Mouse (Mus musculus): ENCODE data around the gene Dusp6. TPM values are rescaled to one million over a fixed set of nuclear protein-coding genes. Genes with fewer than 3 reads are reported as not detected.
"Not testable (repeated sequence)": the region's sequence is repeated elsewhere in the genome, so short reads cannot be mapped to it uniquely, and the experiment has no call there.

The Dusp6 gene
- total RNA-seq (2014; rRNA removed) (29.3 and 29.9 TPM in 2 replicates), polyA plus RNA-seq (2012; rRNA removed) (45.5 and 48.4 TPM in 2 replicates)

- H3K4me1 ChIP-seq (ENCODE audit: control insufficient read depth, insufficient read depth, low read length): peaks cover 7% of the 10 kb centered on the region
- no peak for TF ChIP-seq CTCF (IDR thresholded peaks at IDR 0.05; ENCODE audit: low read depth, low read length)
- TF ChIP-seq POLR2A (IDR thresholded peaks at IDR 0.05; ENCODE audit: extremely low read depth, insufficient read depth, low read length): peak; percentile 95
- peak; percentile 97 for DNase-seq (ENCODE audit: extremely low read depth, low read depth, low spot score)
- H3K27me3 ChIP-seq (ENCODE audit: control insufficient read depth, insufficient read depth, low read length): no peaks in the 10 kb centered on the region
- peaks cover 10% of the 10 kb centered on the region for H3K36me3 ChIP-seq (ENCODE audit: control insufficient read depth, insufficient read depth, low read length)
- H3K9ac ChIP-seq (ENCODE audit: low read depth, low read length): peak within 1 kb of the TSS; percentile 87
- peak within 1 kb of the TSS; percentile 83 for H3K4me3 ChIP-seq (ENCODE audit: insufficient read depth, low read depth, low read length)
- H3K27ac ChIP-seq (replicated peaks; ENCODE audit: insufficient read depth, low read depth, low read length): peak within 1 kb of the TSS; percentile 95
- peaks cover 14% of the 10 kb centered on the region for H3K79me2 ChIP-seq (ENCODE audit: control insufficient read depth, insufficient read depth, low read length)
- under 1% methylated on average over 29 of the region's 29 CpGs for WGBS
Measured at GRCm38 (mm10) chr10:99262867-99263379, at the start of gene Dusp6. TSS of gene Dusp6 (plus strand) at chr10:99263231.

DNA sequence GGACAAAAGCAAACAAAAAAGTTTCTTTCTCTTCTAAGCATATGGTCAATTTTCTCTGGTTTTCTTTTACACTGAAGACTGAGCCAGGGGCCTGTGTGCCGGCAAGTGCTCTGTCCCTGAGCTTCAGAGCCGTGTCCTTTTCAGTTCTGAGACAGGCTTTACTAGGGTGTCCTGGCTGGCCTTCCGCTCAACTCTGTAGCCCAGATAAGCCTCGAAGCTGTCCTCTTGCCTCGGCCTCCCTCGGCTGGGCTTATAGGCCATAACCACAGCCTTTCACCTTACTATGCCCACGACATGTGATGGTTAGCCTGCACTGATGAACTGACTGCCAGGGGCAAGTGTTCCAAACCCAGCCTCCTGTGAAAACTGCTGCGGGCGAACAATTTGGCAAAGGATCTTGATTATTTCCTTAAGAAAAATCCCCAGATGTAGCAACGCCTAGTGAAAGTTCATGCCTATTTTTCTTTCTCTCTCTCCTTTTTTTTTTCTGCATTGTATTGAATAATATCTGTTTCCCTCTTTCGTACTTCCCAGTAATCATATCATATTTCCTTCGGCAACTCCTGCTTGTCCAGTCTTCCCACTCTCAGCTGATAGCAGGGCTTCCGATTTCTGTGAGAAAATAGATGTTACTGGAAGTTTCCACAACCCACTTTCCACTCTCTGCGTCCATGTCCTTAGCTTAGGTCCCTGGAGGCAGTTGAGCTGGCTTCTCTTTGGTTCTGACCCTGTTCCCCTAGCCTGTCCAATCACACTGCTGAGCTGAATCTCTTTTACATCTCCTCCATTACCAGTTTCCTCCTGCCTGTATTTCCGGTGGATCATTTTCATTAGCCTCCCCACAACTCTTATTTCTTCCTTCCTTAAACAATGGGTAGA lies 48.4 kb upstream of the Dusp6 start:
- H3K27me3 ChIP-seq (ENCODE audit: control insufficient read depth, insufficient read depth, low read length): no peaks in the 10 kb centered on the region
- H3K27ac ChIP-seq (replicated peaks; ENCODE audit: insufficient read depth, low read depth, low read length): peak overlapping the region; percentile 23
- no peak overlapping the region for H3K4me3 ChIP-seq (ENCODE audit: insufficient read depth, low read depth, low read length)
- no peaks in the 10 kb centered on the region for H3K36me3 ChIP-seq (ENCODE audit: control insufficient read depth, insufficient read depth, low read length)
- no peak overlapping the region for H3K9ac ChIP-seq (ENCODE audit: low read depth, low read length)
- no peak for DNase-seq (ENCODE audit: extremely low read depth, low read depth, low spot score)
- H3K4me1 ChIP-seq (ENCODE audit: control insufficient read depth, insufficient read depth, low read length): peaks cover 19% of the 10 kb centered on the region
- TF ChIP-seq CTCF (IDR thresholded peaks at IDR 0.05; ENCODE audit: low read depth, low read length) (no peak), POLR2A (IDR thresholded peaks at IDR 0.05; ENCODE audit: extremely low read depth, insufficient read depth, low read length) (no peak)
- WGBS: 76% methylated on average over 15 of the region's 15 CpGs
- no peaks in the 10 kb centered on the region for H3K79me2 ChIP-seq (ENCODE audit: control insufficient read depth, insufficient read depth, low read length)

DNA sequence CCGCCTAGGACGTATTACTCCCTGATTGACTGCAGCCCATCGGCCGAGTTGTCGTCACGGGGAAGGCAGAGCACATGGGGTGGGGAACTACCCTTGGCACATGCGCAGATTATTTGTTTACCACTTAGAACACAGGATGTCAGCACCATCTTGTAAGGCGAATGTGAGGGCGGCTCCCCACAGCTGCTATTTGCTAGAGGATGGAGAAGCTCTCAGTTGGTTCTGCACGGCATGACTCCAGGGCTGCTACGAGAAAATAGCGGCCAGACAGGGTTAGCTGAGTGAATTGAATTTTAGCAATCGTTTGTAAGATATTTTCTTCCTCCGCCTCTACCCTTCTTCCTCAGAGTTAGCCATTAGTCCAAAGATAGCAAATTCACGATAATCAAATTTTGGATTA lies 46.5 kb upstream of the Dusp6 start:
- DNase-seq (ENCODE audit: extremely low read depth, low read depth, low spot score); H3K27ac ChIP-seq (replicated peaks; ENCODE audit: insufficient read depth, low read depth, low read length); H3K9ac ChIP-seq (ENCODE audit: low read depth, low read length); H3K27me3 ChIP-seq (ENCODE audit: control insufficient read depth, insufficient read depth, low read length); H3K4me1 ChIP-seq (ENCODE audit: control insufficient read depth, insufficient read depth, low read length); H3K4me3 ChIP-seq (ENCODE audit: insufficient read depth, low read depth, low read length); H3K79me2 ChIP-seq (ENCODE audit: control insufficient read depth, insufficient read depth, low read length); H3K36me3 ChIP-seq (ENCODE audit: control insufficient read depth, insufficient read depth, low read length): not testable (repeated sequence)
- 97% methylated on average over 15 of the region's 15 CpGs for WGBS

DNA sequence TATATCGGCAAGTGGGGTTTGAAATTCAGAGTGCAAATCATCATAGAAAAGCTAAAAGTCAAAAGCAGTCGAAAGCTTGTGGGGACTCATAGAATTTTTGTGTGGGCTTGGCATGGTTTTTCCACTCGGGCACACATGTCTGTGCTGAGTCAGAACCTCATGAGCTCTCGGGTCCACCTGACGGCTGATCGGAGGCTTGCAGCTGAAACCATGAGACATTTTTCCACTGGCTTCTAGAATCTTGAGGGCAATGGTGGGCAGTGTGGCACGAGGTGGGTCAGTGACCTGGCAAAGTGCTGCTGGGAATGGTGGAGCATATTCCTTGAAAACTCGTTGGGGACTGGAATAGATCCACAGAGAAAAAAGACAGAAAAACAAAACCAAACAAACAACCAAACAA lies 41.5 kb upstream of the Dusp6 start:
- TF ChIP-seq CTCF (IDR thresholded peaks at IDR 0.05; ENCODE audit: low read depth, low read length) (no peak), POLR2A (IDR thresholded peaks at IDR 0.05; ENCODE audit: extremely low read depth, insufficient read depth, low read length) (no peak)
- no peaks in the 10 kb centered on the region for H3K36me3 ChIP-seq (ENCODE audit: control insufficient read depth, insufficient read depth, low read length)
- H3K4me1 ChIP-seq (ENCODE audit: control insufficient read depth, insufficient read depth, low read length): peaks cover 11% of the 10 kb centered on the region
- H3K9ac ChIP-seq (ENCODE audit: low read depth, low read length): no peak overlapping the region
- H3K27ac ChIP-seq (replicated peaks; ENCODE audit: insufficient read depth, low read depth, low read length): no peak overlapping the region
- H3K79me2 ChIP-seq (ENCODE audit: control insufficient read depth, insufficient read depth, low read length): no peaks in the 10 kb centered on the region
- no peaks in the 10 kb centered on the region for H3K27me3 ChIP-seq (ENCODE audit: control insufficient read depth, insufficient read depth, low read length)
- no peak overlapping the region for H3K4me3 ChIP-seq (ENCODE audit: insufficient read depth, low read depth, low read length)
- DNase-seq (ENCODE audit: extremely low read depth, low read depth, low spot score): no peak
- 92% methylated on average over 8 of the region's 8 CpGs for WGBS

GRCm38 (mm10) chr10:99222726-99223125 lies 40.3 kb upstream of the Dusp6 start:
- H3K27ac ChIP-seq (replicated peaks; ENCODE audit: insufficient read depth, low read depth, low read length): peak overlapping the region; percentile 68
- no peak for TF ChIP-seq CTCF (IDR thresholded peaks at IDR 0.05; ENCODE audit: low read depth, low read length)
- TF ChIP-seq POLR2A (IDR thresholded peaks at IDR 0.05; ENCODE audit: extremely low read depth, insufficient read depth, low read length): no peak
- H3K36me3 ChIP-seq (ENCODE audit: control insufficient read depth, insufficient read depth, low read length): no peaks in the 10 kb centered on the region
- no peaks in the 10 kb centered on the region for H3K79me2 ChIP-seq (ENCODE audit: control insufficient read depth, insufficient read depth, low read length)
- peaks cover 15% of the 10 kb centered on the region for H3K4me1 ChIP-seq (ENCODE audit: control insufficient read depth, insufficient read depth, low read length)
- no peaks in the 10 kb centered on the region for H3K27me3 ChIP-seq (ENCODE audit: control insufficient read depth, insufficient read depth, low read length)
- 0 out of 2 replicates have a peak overlapping the region, but pooled peaks have one; percentile 3 for H3K9ac ChIP-seq (ENCODE audit: low read depth, low read length)
- no peak overlapping the region for H3K4me3 ChIP-seq (ENCODE audit: insufficient read depth, low read depth, low read length)
- DNase-seq (ENCODE audit: extremely low read depth, low read depth, low spot score): peak; percentile 95
- 45% methylated on average over 5 of the region's 5 CpGs for WGBS

GRCm38 (mm10) chr10:99224218-99224617 lies 38.8 kb upstream of the Dusp6 start:
- peak; percentile 51 for DNase-seq (ENCODE audit: extremely low read depth, low read depth, low spot score)
- H3K9ac ChIP-seq (ENCODE audit: low read depth, low read length): no peak overlapping the region
- no peaks in the 10 kb centered on the region for H3K27me3 ChIP-seq (ENCODE audit: control insufficient read depth, insufficient read depth, low read length)
- H3K36me3 ChIP-seq (ENCODE audit: control insufficient read depth, insufficient read depth, low read length): no peaks in the 10 kb centered on the region
- no peaks in the 10 kb centered on the region for H3K79me2 ChIP-seq (ENCODE audit: control insufficient read depth, insufficient read depth, low read length)
- 59% methylated on average over 3 of the region's 3 CpGs for whole genome bisulfite sequencing
- H3K4me1 ChIP-seq (ENCODE audit: control insufficient read depth, insufficient read depth, low read length): peaks cover 28% of the 10 kb centered on the region
- no peak overlapping the region for H3K27ac ChIP-seq (replicated peaks; ENCODE audit: insufficient read depth, low read depth, low read length)
- H3K4me3 ChIP-seq (ENCODE audit: insufficient read depth, low read depth, low read length): no peak overlapping the region
- TF ChIP-seq CTCF (IDR thresholded peaks at IDR 0.05; ENCODE audit: low read depth, low read length) (no peak), POLR2A (IDR thresholded peaks at IDR 0.05; ENCODE audit: extremely low read depth, insufficient read depth, low read length) (no peak)
